Mouse (Mus musculus) heart, embryonic 10.5 days (tissue): ENCODE data around the gene Arntl. TPM values are rescaled to one million over a fixed set of nuclear protein-coding genes. Genes with fewer than 3 reads are reported as not detected.

ENCODE experiments used
- DNase-seq: peaks from one replicate; pipeline ENCODE4 v3.0.0-alpha.2; 2017; ENCODE audit warnings: low spot score
- H3K27ac ChIP-seq: fragments of 300-500 bp; sonication (generic); 2 replicates; pipeline ENCODE4 v1.5.1; 2016; ENCODE audit warnings: mild to moderate bottlenecking
- H3K27me3 ChIP-seq: fragments of 300-500 bp; sonication (generic); 2 replicates; pipeline ENCODE4 v1.6.1; 2016; ENCODE audit warnings: mild to moderate bottlenecking; ENCODE audit not compliant: poor library complexity, insufficient read depth, severe bottlenecking
- H3K36me3 ChIP-seq: fragments of 300-500 bp; sonication (generic); 2 replicates; pipeline ENCODE4 v1.6.1; 2016; ENCODE audit warnings: mild to moderate bottlenecking, moderate library complexity
- H3K4me1 ChIP-seq: fragments of 300-500 bp; sonication (generic); 2 replicates; pipeline ENCODE4 v1.6.1; 2016; ENCODE audit warnings: mild to moderate bottlenecking
- H3K4me3 ChIP-seq: fragments of 300-500 bp; sonication (generic); 2 replicates; pipeline ENCODE4 v1.5.1; 2016; ENCODE audit warnings: mild to moderate bottlenecking, moderate library complexity
- H3K9me3 ChIP-seq: fragments of 300-500 bp; sonication (generic); 2 replicates; pipeline ENCODE4 v1.6.1; 2016; ENCODE audit warnings: mild to moderate bottlenecking, moderate library complexity
- WGBS: fragments of 180-500 bp; shearing (Covaris S2); methylation state at CpG from one replicate; pipeline ENCODE4 v1.1.7; 2016; 5-methylcytosine and 5-hydroxymethylcytosine counted together
- polyA plus RNA-seq: library from polyadenylated mRNA; unstranded; fragments of >200 nt; fragmentation: Nextera tagmentation; extraction: Ambion mirVana; gene quantifications from 2 replicates; pipeline ENCODE4 v1.2.1, GENCODE M21; 2016

Arntl gene
- polyA plus RNA-seq, 1 experiment from 2014 or later = 7.0 TPM

GRCm38 (mm10) chr7:113263990-113264389 is 56.7 kb downstream of the Arntl start:
- no peak overlapping the region for H3K4me3 ChIP-seq
- H3K36me3 ChIP-seq = no peaks in the 10 kb centered on the region
- H3K27ac ChIP-seq = 0 out of 2 replicates have a peak overlapping the region, but pooled peaks have one; percentile 16
- no peaks in the 10 kb centered on the region for H3K27me3 ChIP-seq
- no peaks in the 10 kb centered on the region for H3K9me3 ChIP-seq
- DNase-seq = no peak
- WGBS = 75% methylated on average over 1 of the region's 1 CpGs
- peaks cover 34% of the 10 kb centered on the region for H3K4me1 ChIP-seq

GRCm38 (mm10) chr7:113268287-113268686 is 61.0 kb downstream of the Arntl start:
- DNase-seq = no peak
- 79% methylated on average over 9 of the region's 9 CpGs for WGBS

GRCm38 (mm10) chr7:113269081-113269480 is 61.8 kb downstream of the Arntl start:
- DNase-seq = no peak
- Histone ChIP-seq H3K36me3 (no peaks in the 10 kb centered on the region), H3K9me3 (no peaks in the 10 kb centered on the region), H3K4me3 (no peak overlapping the region), H3K27me3 (no peaks in the 10 kb centered on the region), H3K27ac (no peak overlapping the region), H3K4me1 (peaks cover 8% of the 10 kb centered on the region)

More at GRCm38 (mm10) chr7:113268287-113268686, 61.0 kb downstream of the Arntl start:
- no peaks in the 10 kb centered on the region for H3K9me3 ChIP-seq
- no peak overlapping the region for H3K27ac ChIP-seq
- H3K4me1 ChIP-seq = peaks cover 13% of the 10 kb centered on the region
- H3K36me3 ChIP-seq = no peaks in the 10 kb centered on the region
- H3K4me3 ChIP-seq = no peak overlapping the region
- H3K27me3 ChIP-seq = no peaks in the 10 kb centered on the region

GRCm38 (mm10) chr7:113269921-113270320 is 62.7 kb downstream of the Arntl start:
- H3K4me1 ChIP-seq = peaks cover 6% of the 10 kb centered on the region; the same call in 1 of the 2 replicates
- H3K27ac ChIP-seq = no peak overlapping the region
- no peaks in the 10 kb centered on the region for H3K36me3 ChIP-seq
- DNase-seq = no peak
- H3K9me3 ChIP-seq = no peaks in the 10 kb centered on the region
- WGBS = 63% methylated on average over 3 of the region's 3 CpGs
- no peaks in the 10 kb centered on the region for H3K27me3 ChIP-seq
- H3K4me3 ChIP-seq = no peak overlapping the region

GRCm38 (mm10) chr7:113270551-113270950 is 63.3 kb downstream of the Arntl start:
- no peak overlapping the region for H3K27ac ChIP-seq
- 71% methylated on average over 10 of the region's 10 CpGs for WGBS
- no peaks in the 10 kb centered on the region for H3K36me3 ChIP-seq
- H3K27me3 ChIP-seq = no peaks in the 10 kb centered on the region
- H3K9me3 ChIP-seq = no peaks in the 10 kb centered on the region
- no peak overlapping the region for H3K4me3 ChIP-seq
- no peak for DNase-seq
- peaks cover 6% of the 10 kb centered on the region; the same call in 1 of the 2 replicates for H3K4me1 ChIP-seq

- WGBS = 79% methylated on average over 2 of the region's 2 CpGs
- DNase-seq = no peak
Measured at GRCm38 (mm10) chr7:113270991-113271390, 63.7 kb downstream of the Arntl start.

GRCm38 (mm10) chr7:113272338-113272997 is 65.2 kb downstream of the Arntl start:
- DNase-seq = no peak
- 80% methylated on average over 5 of the region's 6 CpGs for WGBS
- H3K27ac ChIP-seq = no peak overlapping the region
- no peaks in the 10 kb centered on the region for H3K27me3 ChIP-seq
- peaks cover 6% of the 10 kb centered on the region; the same call in 1 of the 2 replicates for H3K4me1 ChIP-seq
- H3K36me3 ChIP-seq = no peaks in the 10 kb centered on the region
- H3K9me3 ChIP-seq = no peaks in the 10 kb centered on the region
- H3K4me3 ChIP-seq = no peak overlapping the region

More at GRCm38 (mm10) chr7:113270991-113271390, 63.7 kb downstream of the Arntl start:
- H3K36me3 ChIP-seq = no peaks in the 10 kb centered on the region
- H3K9me3 ChIP-seq = no peaks in the 10 kb centered on the region
- H3K27me3 ChIP-seq = no peaks in the 10 kb centered on the region
- peaks cover 6% of the 10 kb centered on the region; the same call in 1 of the 2 replicates for H3K4me1 ChIP-seq
- H3K27ac ChIP-seq = no peak overlapping the region
- no peak overlapping the region for H3K4me3 ChIP-seq

GRCm38 (mm10) chr7:113277245-113277644 is 70.0 kb downstream of the Arntl start:
- Histone ChIP-seq H3K36me3 (no peaks in the 10 kb centered on the region), H3K4me1 (peaks cover 6% of the 10 kb centered on the region; the same call in 1 of the 2 replicates), H3K9me3 (no peaks in the 10 kb centered on the region)

GRCm38 (mm10) chr7:113278493-113278892 is 71.2 kb downstream of the Arntl start:
- WGBS = 79% methylated on average over 3 of the region's 4 CpGs
- Histone ChIP-seq H3K4me1 (no peaks in the 10 kb centered on the region), H3K27me3 (no peaks in the 10 kb centered on the region), H3K36me3 (peaks cover 3% of the 10 kb centered on the region; the same call in 1 of the 2 replicates), H3K9me3 (no peaks in the 10 kb centered on the region), H3K27ac (no peak overlapping the region), H3K4me3 (no peak overlapping the region)
- no peak for DNase-seq

More at GRCm38 (mm10) chr7:113277245-113277644, 70.0 kb downstream of the Arntl start:
- Histone ChIP-seq H3K27me3 (no peaks in the 10 kb centered on the region), H3K27ac (no peak overlapping the region), H3K4me3 (no peak overlapping the region)
- WGBS = 63% methylated on average over 2 of the region's 2 CpGs
- DNase-seq = no peak

- Histone ChIP-seq H3K36me3 (peaks cover 8% of the 10 kb centered on the region; the same call in 1 of the 2 replicates), H3K4me1 (no peaks in the 10 kb centered on the region), H3K9me3 (no peaks in the 10 kb centered on the region), H3K27ac (no peak overlapping the region), H3K27me3 (no peaks in the 10 kb centered on the region), H3K4me3 (no peak overlapping the region)
- DNase-seq = no peak
- 56% methylated on average over 2 of the region's 2 CpGs for WGBS
Measured at GRCm38 (mm10) chr7:113279246-113279645, 72.0 kb downstream of the Arntl start.

GRCm38 (mm10) chr7:113285405-113285804 is 78.1 kb downstream of the Arntl start:
- no peak for DNase-seq

GRCm38 (mm10) chr7:113289211-113289610 is 81.9 kb downstream of the Arntl start:
- Histone ChIP-seq H3K36me3 (peaks cover 5% of the 10 kb centered on the region; the same call in 1 of the 2 replicates), H3K27ac (no peak overlapping the region), H3K4me1 (no peaks in the 10 kb centered on the region), H3K4me3 (no peak overlapping the region), H3K9me3 (no peaks in the 10 kb centered on the region), H3K27me3 (no peaks in the 10 kb centered on the region)
- DNase-seq = no peak
- 90% methylated on average over 1 of the region's 1 CpGs for WGBS

More at GRCm38 (mm10) chr7:113285405-113285804, 78.1 kb downstream of the Arntl start:
- whole genome bisulfite sequencing = 69% methylated on average over 2 of the region's 2 CpGs
- Histone ChIP-seq H3K36me3 (peaks cover 13% of the 10 kb centered on the region; the same call in 1 of the 2 replicates), H3K27me3 (no peaks in the 10 kb centered on the region), H3K4me1 (no peaks in the 10 kb centered on the region), H3K4me3 (no peak overlapping the region), H3K9me3 (no peaks in the 10 kb centered on the region), H3K27ac (no peak overlapping the region)

GRCm38 (mm10) chr7:113291741-113292140 is 84.5 kb downstream of the Arntl start:
- no peaks in the 10 kb centered on the region for H3K9me3 ChIP-seq
- WGBS = 87% methylated on average over 5 of the region's 5 CpGs
- H3K27ac ChIP-seq = no peak overlapping the region
- H3K27me3 ChIP-seq = no peaks in the 10 kb centered on the region
- peaks cover 15% of the 10 kb centered on the region for H3K4me1 ChIP-seq
- H3K36me3 ChIP-seq = peaks cover 5% of the 10 kb centered on the region; the same call in 1 of the 2 replicates
- H3K4me3 ChIP-seq = no peak overlapping the region
- no peak for DNase-seq
